Mouse (Mus musculus) forebrain, postnatal 0 days (tissue): ENCODE measurements at regions not wholly inside any gene's neighbourhood (a gene's known extent, or its start where the extent isn't known, plus 50 kb on each side); places are given as distances from the start of the nearest gene placed in this dataset.

Experiments
- ATAC-seq: fragments of 200-750 bp; cut with Nextera tagmentation; 2 replicates; pipeline ENCODE4 v1.8.0; 2017; ENCODE audit warnings: mild to moderate bottlenecking, moderate library complexity
- DNase-seq: peaks from one replicate; pipeline ENCODE4 v3.0.0-alpha.2; 2015
- H3K27ac ChIP-seq: fragments of 300-500 bp; sonication (generic); 2 replicates; pipeline ENCODE4 v1.5.1; 2014; ENCODE audit warnings: low read depth, mild to moderate bottlenecking, antibody characterized with exemption, low read length, moderate library complexity, mixed read lengths
- H3K27me3 ChIP-seq: fragments of 300-500 bp; sonication (generic); 2 replicates; pipeline ENCODE4 v1.6.1; 2014; ENCODE audit warnings: mild to moderate bottlenecking, low read length, mixed read lengths; ENCODE audit not compliant: insufficient read depth
- H3K36me3 ChIP-seq: fragments of 300-500 bp; sonication (generic); 2 replicates; pipeline ENCODE4 v1.6.1; 2014; ENCODE audit warnings: mild to moderate bottlenecking, moderate library complexity; ENCODE audit not compliant: insufficient read depth
- H3K4me1 ChIP-seq: fragments of 300-500 bp; sonication (generic); 2 replicates; pipeline ENCODE4 v1.6.1; 2014; ENCODE audit warnings: antibody characterized with exemption; ENCODE audit not compliant: insufficient read depth
- H3K4me2 ChIP-seq: fragments of 300-500 bp; sonication (generic); 2 replicates; pipeline ENCODE4 v1.6.1; 2014; ENCODE audit warnings: low read depth, mild to moderate bottlenecking, moderate library complexity
- H3K4me3 ChIP-seq: fragments of 300-500 bp; sonication (generic); 2 replicates; pipeline ENCODE4 v1.5.1; 2014; ENCODE audit warnings: low read depth, low read length, mixed read lengths
- H3K9ac ChIP-seq: fragments of 300-500 bp; sonication (generic); 2 replicates; pipeline ENCODE4 v1.6.1; 2014; ENCODE audit warnings: mild to moderate bottlenecking
- H3K9me3 ChIP-seq: fragments of 300-500 bp; sonication (generic); 2 replicates; pipeline ENCODE4 v1.6.1; 2016; ENCODE audit warnings: low read length
- CTCF ChIP-seq: sonication (generic); IDR thresholded peaks from 2 replicates; pipeline ENCODE4 v1.5.1; 2016; ENCODE audit warnings: antibody characterized with exemption, control low read depth, low read depth
- WGBS: fragments of 180-500 bp; shearing (Covaris S2); extraction: QIAGEN DNeasy Blood & Tissue Kit; methylation state at CpG from one replicate; pipeline ENCODE4 v1.1.7; 2014; 5-methylcytosine and 5-hydroxymethylcytosine counted together

DNA sequence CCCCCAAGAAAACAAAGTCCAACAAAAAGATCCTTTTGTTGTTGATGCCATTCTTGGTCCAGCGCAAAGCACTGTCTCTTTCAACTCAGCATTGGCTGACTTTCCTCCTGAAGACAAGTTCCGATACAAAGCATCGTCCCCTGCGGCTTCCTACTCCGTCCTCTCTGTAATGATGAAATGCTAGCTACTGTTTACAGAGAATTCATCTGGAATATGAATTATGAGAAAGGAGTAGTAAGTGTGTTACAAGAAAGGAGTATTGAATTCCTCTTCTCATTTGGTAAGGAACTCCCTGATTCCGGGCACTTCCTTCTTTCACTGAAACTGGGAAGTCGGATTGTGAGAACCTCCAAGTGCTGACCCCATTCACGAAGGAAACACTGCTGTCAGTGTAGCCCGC, 60.9 kb upstream of the Tmco5 start:
- Histone ChIP-seq H3K4me3 (no peak overlapping the region), H3K4me1 (peaks cover 15% of the 10 kb centered on the region), H3K36me3 (no peaks in the 10 kb centered on the region), H3K4me2 (peak overlapping the region; percentile 20), H3K9ac (no peak overlapping the region), H3K27ac (peak overlapping the region; percentile 50; the same call in 1 of the 2 replicates), H3K9me3 (no peaks in the 10 kb centered on the region), H3K27me3 (no peaks in the 10 kb centered on the region)
- ATAC-seq (no peak), DNase-seq (no peak)
- no peak for TF ChIP-seq CTCF
- 31% methylated on average over 9 of the region's 9 CpGs for WGBS

DNA sequence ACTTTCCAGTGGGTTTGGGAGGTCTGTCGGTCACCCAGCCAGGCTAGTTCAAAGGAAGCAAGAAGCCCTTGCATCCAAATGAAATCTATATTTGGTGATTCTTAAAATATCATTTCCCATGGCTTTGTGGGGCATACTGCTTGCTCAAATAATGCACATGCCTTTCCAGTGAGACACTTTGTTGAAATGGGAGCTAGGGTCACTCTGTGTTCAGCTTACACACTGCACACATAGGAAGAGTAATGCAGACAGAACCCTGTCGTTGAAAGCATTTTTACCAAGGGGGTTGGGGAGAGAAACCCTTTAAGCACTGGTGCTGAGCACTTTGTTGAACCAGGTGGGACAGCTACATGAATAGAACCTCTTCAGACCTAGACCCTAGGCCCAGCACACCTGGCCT, 59.9 kb upstream of the Tmco5 start:
- no peaks in the 10 kb centered on the region for H3K36me3 ChIP-seq
- no peak for TF ChIP-seq CTCF
- no peak overlapping the region for H3K4me3 ChIP-seq
- no peak overlapping the region for H3K4me2 ChIP-seq
- DNase-seq: no peak
- H3K4me1 ChIP-seq: peaks cover 15% of the 10 kb centered on the region
- no peak for ATAC-seq
- WGBS: 49% methylated on average over 2 of the region's 2 CpGs
- peak overlapping the region; percentile 62 for H3K27ac ChIP-seq
- H3K9ac ChIP-seq: peak overlapping the region; percentile 25; the same call in 1 of the 2 replicates
- no peaks in the 10 kb centered on the region for H3K27me3 ChIP-seq
- H3K9me3 ChIP-seq: no peaks in the 10 kb centered on the region

DNA sequence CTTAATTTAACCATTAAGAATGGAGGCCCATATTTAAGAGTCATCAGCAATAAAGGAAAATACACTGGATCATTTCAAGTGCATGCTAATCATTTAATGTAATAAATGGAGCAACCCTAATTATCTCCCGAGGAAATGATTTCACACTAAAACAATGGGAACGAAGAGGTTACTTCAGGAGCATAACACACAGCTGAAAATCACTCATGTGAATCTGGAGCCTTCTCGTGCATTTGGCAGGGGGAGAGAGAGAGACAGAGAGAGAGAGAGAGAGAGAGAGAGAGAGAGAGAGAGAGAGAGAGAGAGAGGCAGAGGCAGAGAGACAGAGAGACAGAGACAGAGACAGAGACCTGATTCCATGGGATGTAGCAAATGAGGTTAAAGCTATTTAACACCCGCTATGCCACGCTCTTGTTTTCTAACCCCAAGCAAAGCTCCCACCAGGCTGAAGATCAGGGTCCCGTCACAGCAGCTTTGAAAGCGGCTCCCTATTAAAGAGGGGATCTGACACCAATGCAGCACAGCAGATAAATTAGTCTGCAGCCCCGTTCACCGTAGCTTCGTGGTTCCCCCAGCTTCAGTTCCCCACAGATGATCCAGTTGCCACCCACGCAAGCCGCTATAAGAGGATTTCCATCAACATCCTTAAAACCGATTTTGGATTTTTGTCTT, 59.3 kb upstream of the Tmco5 start:
- H3K4me3 ChIP-seq: no peak overlapping the region
- peak overlapping the region; percentile 10; the same call in 1 of the 2 replicates for H3K4me2 ChIP-seq
- peak overlapping the region; percentile 62 for H3K27ac ChIP-seq
- H3K27me3 ChIP-seq: no peaks in the 10 kb centered on the region
- ATAC-seq: no peak
- 29% methylated on average over 13 of the region's 13 CpGs for WGBS
- no peak for TF ChIP-seq CTCF
- no peak overlapping the region for H3K9ac ChIP-seq
- no peaks in the 10 kb centered on the region for H3K36me3 ChIP-seq
- no peaks in the 10 kb centered on the region for H3K9me3 ChIP-seq
- H3K4me1 ChIP-seq: peaks cover 15% of the 10 kb centered on the region
- DNase-seq: no peak

DNA sequence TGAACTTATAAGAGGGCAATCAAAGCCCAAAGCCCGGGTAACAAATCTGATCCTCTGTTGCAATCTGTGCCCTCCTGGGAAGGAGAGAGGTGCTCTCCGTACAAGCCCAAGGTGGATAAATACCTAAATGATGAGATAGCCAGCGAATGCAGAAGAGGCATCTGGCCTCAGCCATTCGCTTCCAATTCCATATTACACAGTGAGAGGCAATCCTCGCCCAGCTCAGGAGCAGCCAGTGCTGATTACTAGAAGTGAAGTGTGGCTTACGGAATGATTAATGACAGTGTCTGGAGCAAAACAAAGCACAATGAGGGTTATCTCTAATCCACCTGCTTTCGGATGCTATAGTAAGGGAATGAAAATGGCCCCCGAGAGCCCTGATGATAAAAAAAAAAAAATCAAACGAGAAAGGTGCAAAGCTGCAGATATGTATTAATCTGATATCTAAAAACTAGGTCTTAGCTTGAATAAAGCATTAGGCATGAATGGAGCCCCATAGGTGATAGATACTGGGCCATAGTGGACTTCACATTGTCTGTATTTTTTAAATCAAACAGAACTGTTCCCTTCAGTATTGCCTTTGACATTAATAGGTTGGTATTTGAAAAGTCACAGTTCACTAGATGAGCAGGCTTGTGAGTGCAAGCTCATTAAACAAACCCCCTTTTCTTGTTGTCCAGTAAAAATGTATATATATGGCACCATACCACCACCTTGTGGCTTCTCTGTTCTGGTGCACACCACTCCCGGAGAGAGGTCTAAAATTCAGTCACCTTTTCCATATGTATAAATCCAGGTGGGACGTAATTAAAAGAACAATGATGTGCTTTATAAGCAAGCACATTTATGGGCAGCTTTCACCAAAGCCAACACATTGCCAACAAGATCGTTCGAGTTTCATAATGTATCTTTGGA, 57.4 kb upstream of the Tmco5 start:
- Histone ChIP-seq H3K27ac (peak overlapping the region; percentile 59), H3K27me3 (no peaks in the 10 kb centered on the region), H3K4me2 (peak overlapping the region; percentile 22), H3K9ac (peak overlapping the region; percentile 35), H3K36me3 (no peaks in the 10 kb centered on the region), H3K4me1 (peaks cover 15% of the 10 kb centered on the region), H3K4me3 (no peak overlapping the region), H3K9me3 (no peaks in the 10 kb centered on the region)
- TF ChIP-seq CTCF: peak; percentile 73
- ATAC-seq (peak; percentile 62), DNase-seq (peak; percentile 77)
- WGBS: 42% methylated on average over 13 of the region's 13 CpGs
